9 mouse cellular contexts compared by ENCODE assay signal in genomic region chr2:28585043-28585571, GRCm38 (mm10). TPM values are rescaled to one million over a fixed set of nuclear protein-coding genes. Genes with fewer than 3 reads are reported as not detected.
DNase-seq lines count a peak whose midpoint lies in the region; ATAC-seq and TF ChIP-seq lines count a peak whose summit lies in the region.
"Had no signal": no experiment of that assay in that cellular context is flagged by ENCODE, and none has a peak within 500 bp of the region (broad histone marks: within the 10 kb centered on the region; RNA-seq: fewer than 3 reads in every experiment).

No protein-coding gene starts in this region.

- no peak for ATAC-seq in forebrain, embryonic 11.5 days (replicated peaks; ENCODE audit: low FRiP score)
- ATAC-seq in forebrain, embryonic 12.5 days (ENCODE audit: low FRiP score), result no peak

- peak; percentile 100; the same call in 1 of the 2 replicates for TF ChIP-seq CTCF in small intestine, adult 2 months (IDR thresholded peaks at IDR 0.05; ENCODE audit: extremely low read depth, insufficient read length, insufficient replicate concordance, low read depth, low read length)

- no peaks in the 10 kb centered on the region for H3K27me3 ChIP-seq in forebrain, embryonic 11.5 days (ENCODE audit: control insufficient read depth, insufficient read depth, low read length)
- H3K27me3 ChIP-seq in forebrain, embryonic 12.5 days, result peaks cover 15% of the 10 kb centered on the region
- H3K27me3 ChIP-seq in small intestine, adult 2 months (ENCODE audit: control insufficient read depth, insufficient read depth, low read length), result no peaks in the 10 kb centered on the region
- H3K27me3 ChIP-seq: neural tube, embryonic 12.5 days had no signal

- no peak overlapping the region for H3K9ac ChIP-seq in forebrain, embryonic 11.5 days (ENCODE audit: low read length)
- no peak overlapping the region for H3K9ac ChIP-seq in forebrain, embryonic 12.5 days
- H3K9ac ChIP-seq: neural tube, embryonic 12.5 days had no signal

- DNase-seq in forebrain, embryonic 11.5 days (ENCODE audit: low spot score), result peak; percentile 85
- DNase-seq in NIH3T3 (ENCODE audit: low read depth), result peak; percentile 92
- DNase-seq in cerebellum, adult 8-10 months, result peak; percentile 76
- peak; percentile 66 to 67 for DNase-seq in gastrocnemius, adult 8-10 months (ENCODE audit: low spot score in 2 of 2)
- DNase-seq in layer of hippocampus, adult 8-10 months (ENCODE audit: low spot score in 2 of 2), result peak; percentile 66 to 84
- peak; percentile 93 for DNase-seq in lung, postnatal 36 days

- H3K4me3 ChIP-seq in forebrain, embryonic 11.5 days (ENCODE audit: low read depth, low read length), result no peak overlapping the region
- H3K4me3 ChIP-seq in forebrain, embryonic 12.5 days (replicated peaks), result no peak overlapping the region
- no peak overlapping the region for H3K4me3 ChIP-seq in small intestine, adult 2 months (ENCODE audit: low read depth, low read length)
- H3K4me3 ChIP-seq: neural tube, embryonic 12.5 days had no signal

- H3K9me3 ChIP-seq in forebrain, embryonic 11.5 days (ENCODE audit: control insufficient read depth, low read length), result no peaks in the 10 kb centered on the region
- H3K9me3 ChIP-seq in forebrain, embryonic 12.5 days, result no peaks in the 10 kb centered on the region
- H3K9me3 ChIP-seq: neural tube, embryonic 12.5 days had no signal

- no peak overlapping the region for H3K4me2 ChIP-seq in forebrain, embryonic 11.5 days (ENCODE audit: low read depth, low read length, severe bottlenecking)
- no peak overlapping the region for H3K4me2 ChIP-seq in forebrain, embryonic 12.5 days
- H3K4me2 ChIP-seq: neural tube, embryonic 12.5 days had no signal

- H3K4me1 ChIP-seq in forebrain, embryonic 11.5 days (replicated peaks; ENCODE audit: control insufficient read depth, insufficient read depth, low read length), result no peaks in the 10 kb centered on the region
- H3K4me1 ChIP-seq in forebrain, embryonic 12.5 days, result peaks cover 19% of the 10 kb centered on the region
- peaks cover 4% of the 10 kb centered on the region; the same call in 1 of the 2 replicates for H3K4me1 ChIP-seq in small intestine, adult 2 months (ENCODE audit: control insufficient read depth, insufficient read depth, insufficient read length, low read length)

- H3K36me3 ChIP-seq in forebrain, embryonic 11.5 days (ENCODE audit: control insufficient read depth, insufficient read depth, low read length), result no peaks in the 10 kb centered on the region
- H3K36me3 ChIP-seq in forebrain, embryonic 12.5 days (replicated peaks), result no peaks in the 10 kb centered on the region
- no peaks in the 10 kb centered on the region for H3K36me3 ChIP-seq in small intestine, adult 2 months (ENCODE audit: control insufficient read depth, insufficient read depth, low read length)

- no peak for TF ChIP-seq POLR2A in small intestine, adult 2 months (IDR thresholded peaks at IDR 0.05; ENCODE audit: low read depth, low read length)

- no peak overlapping the region for H3K27ac ChIP-seq in forebrain, embryonic 11.5 days (ENCODE audit: low read depth, low read length)
- no peak overlapping the region for H3K27ac ChIP-seq in forebrain, embryonic 12.5 days
- H3K27ac ChIP-seq in small intestine, adult 2 months (ENCODE audit: insufficient read depth, low read depth, low read length), result no peak overlapping the region
- H3K27ac ChIP-seq: neural tube, embryonic 12.5 days had no signal

- 21% methylated on average over 6 of the region's 6 CpGs for WGBS in forebrain, embryonic 11.5 days
- WGBS in forebrain, embryonic 12.5 days, result 19% methylated on average over 6 of the region's 6 CpGs
- WGBS in small intestine, adult 2 months, result 15% methylated on average over 6 of the region's 6 CpGs

RNA-seq across cellular contexts. Expression of gene Gtf3c5, which starts 1.6 kb away (rescaled TPM):
- 41.6 and 42.3 TPM in 2 replicates for polyA plus RNA-seq in forebrain, embryonic 11.5 days (2014; fragmentation: Nextera tagmentation; extraction: Ambion mirVana)
- 46.9 and 50.9 TPM in 2 replicates for polyA plus RNA-seq in forebrain, embryonic 12.5 days (2016; fragmentation: Nextera tagmentation; extraction: Ambion mirVana)
- total RNA-seq in gastrocnemius, adult 8-10 months (2022), result 1 to 10 TPM; 6.5 to 8.2 (median 7.4) TPM
- 10 to 100 TPM; 18.6 to 21.2 (median 19.5) TPM for total RNA-seq in layer of hippocampus, adult 8-10 months (2022)
- 7.7 and 13.7 TPM in 2 replicates for polyA plus RNA-seq in small intestine, adult 2 months (2012; rRNA removed)

RNA-seq across cellular contexts. Expression of gene Cel, which starts 21.9 kb away (rescaled TPM):
- polyA plus RNA-seq in forebrain, embryonic 11.5 days (2014; fragmentation: Nextera tagmentation; extraction: Ambion mirVana), result not detected in 2 replicates
- polyA plus RNA-seq in forebrain, embryonic 12.5 days (2016; fragmentation: Nextera tagmentation; extraction: Ambion mirVana), result not detected in 2 replicates
- total RNA-seq in gastrocnemius, adult 8-10 months (2022), result not detected
- not detected for total RNA-seq in layer of hippocampus, adult 8-10 months (2022)
- 8.8 and 5,109 TPM in 2 replicates for polyA plus RNA-seq in small intestine, adult 2 months (2012; rRNA removed)
- polyA plus RNA-seq: neural tube, embryonic 12.5 days had no signal

RNA-seq across cellular contexts. Expression of gene Gfi1b, which starts 36.7 kb away (rescaled TPM):
- 3.4 and 3.5 TPM in 2 replicates for polyA plus RNA-seq in forebrain, embryonic 11.5 days (2014; fragmentation: Nextera tagmentation; extraction: Ambion mirVana)
- polyA plus RNA-seq in forebrain, embryonic 12.5 days (2016; fragmentation: Nextera tagmentation; extraction: Ambion mirVana), result 0.77 and 2.0 TPM in 2 replicates
- total RNA-seq in gastrocnemius, adult 8-10 months (2022), result not detected
- total RNA-seq in layer of hippocampus, adult 8-10 months (2022), result not detected
- polyA plus RNA-seq in small intestine, adult 2 months (2012; rRNA removed), result 1.3 and 1.8 TPM in 2 replicates

RNA-seq across cellular contexts. Expression of gene Tsc1, which starts 55.9 kb away (rescaled TPM):
- 27.4 and 32.4 TPM in 2 replicates for polyA plus RNA-seq in forebrain, embryonic 11.5 days (2014; fragmentation: Nextera tagmentation; extraction: Ambion mirVana)
- 27.7 and 31.7 TPM in 2 replicates for polyA plus RNA-seq in forebrain, embryonic 12.5 days (2016; fragmentation: Nextera tagmentation; extraction: Ambion mirVana)
- total RNA-seq in gastrocnemius, adult 8-10 months (2022), result 10 to 100 TPM; 43.1 to 59.9 (median 45.4) TPM
- 10 to 100 TPM; 42.0 to 55.4 (median 49.8) TPM for total RNA-seq in layer of hippocampus, adult 8-10 months (2022)
- polyA plus RNA-seq in small intestine, adult 2 months (2012; rRNA removed), result 3.2 and 7.0 TPM in 2 replicates
